Mouse (Mus musculus): ENCODE results near the gene Elp5.
A peak's percentile ranks its signal among the peaks of the same experiment; 100 is the strongest.
"Not testable (repeated sequence)": the region's sequence is repeated elsewhere in the genome, so short reads cannot be mapped to it uniquely, and the experiment has no call there.

Elp5 gene

DNA sequence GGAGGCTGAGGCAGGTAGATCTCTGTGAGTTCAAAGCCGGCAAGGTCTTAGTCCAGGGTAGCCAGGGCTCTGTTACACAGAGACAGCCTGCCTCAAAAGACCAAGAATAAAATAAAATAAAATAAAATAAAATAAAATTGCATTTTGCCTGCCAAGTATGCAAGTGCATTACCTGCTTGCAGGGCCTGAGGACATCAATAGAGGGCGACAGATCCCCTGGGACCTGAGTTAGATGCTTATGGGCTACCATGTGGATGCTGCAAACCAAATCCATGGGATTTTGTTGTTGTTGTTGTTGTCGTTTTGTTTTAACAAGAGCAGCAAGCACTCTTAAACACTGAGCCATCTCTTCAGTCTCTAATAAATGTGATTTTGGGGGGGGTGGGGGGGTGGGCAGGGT lies 50.1 kb downstream of the Elp5 start:
- peak; percentile 33 to 35 for DNase-seq

DNA sequence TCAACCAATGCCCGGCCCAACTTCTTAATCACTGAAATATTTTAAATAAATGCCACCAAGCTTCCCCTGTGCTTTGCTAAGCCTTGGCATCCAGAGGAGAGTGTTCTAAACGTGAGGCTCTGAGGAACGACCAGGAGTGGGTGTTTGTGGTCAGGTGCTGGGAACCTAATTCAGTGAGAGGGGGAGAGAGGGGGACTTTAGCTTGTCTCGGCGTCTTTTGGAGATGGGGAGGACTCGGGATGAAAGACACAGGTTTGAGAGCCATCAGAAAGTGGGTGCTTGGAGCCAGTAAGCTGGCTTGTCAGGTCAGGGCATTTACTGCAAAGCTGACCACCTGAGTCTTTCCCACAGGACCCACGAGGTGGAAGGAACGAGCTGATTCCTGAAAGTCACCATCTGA lies 50.5 kb downstream of the Elp5 start:
- DNase-seq, result no peak

DNA sequence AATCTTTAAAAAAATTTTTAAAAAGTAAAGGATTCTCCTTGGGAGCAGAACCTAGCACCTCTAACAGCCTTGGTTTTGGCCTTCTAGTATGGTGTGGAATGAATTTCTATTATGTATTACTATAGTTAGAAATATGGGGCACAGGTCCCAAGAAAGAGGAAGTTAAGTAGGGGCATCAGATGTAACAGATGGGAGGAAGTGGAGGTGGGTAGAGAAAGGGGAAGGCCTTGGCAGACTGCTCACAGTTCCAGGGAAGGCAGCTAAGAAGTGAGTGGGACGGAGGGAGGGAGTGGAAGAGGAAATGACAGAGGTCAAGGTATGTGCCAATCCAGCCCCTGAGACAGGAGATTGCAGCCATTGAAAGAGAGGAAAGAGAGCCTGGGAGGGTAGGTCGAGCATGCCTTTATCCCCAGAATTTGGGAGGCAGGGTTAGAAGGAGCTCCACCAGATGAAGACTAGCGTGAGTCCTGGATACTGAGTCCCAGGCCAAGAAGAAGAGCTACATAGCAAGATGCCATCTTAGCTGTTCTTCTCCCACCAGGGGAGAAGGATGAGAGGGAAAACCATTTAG lies 51.3 kb downstream of the Elp5 start:
- peak; percentile 45 to 58 for DNase-seq

DNA sequence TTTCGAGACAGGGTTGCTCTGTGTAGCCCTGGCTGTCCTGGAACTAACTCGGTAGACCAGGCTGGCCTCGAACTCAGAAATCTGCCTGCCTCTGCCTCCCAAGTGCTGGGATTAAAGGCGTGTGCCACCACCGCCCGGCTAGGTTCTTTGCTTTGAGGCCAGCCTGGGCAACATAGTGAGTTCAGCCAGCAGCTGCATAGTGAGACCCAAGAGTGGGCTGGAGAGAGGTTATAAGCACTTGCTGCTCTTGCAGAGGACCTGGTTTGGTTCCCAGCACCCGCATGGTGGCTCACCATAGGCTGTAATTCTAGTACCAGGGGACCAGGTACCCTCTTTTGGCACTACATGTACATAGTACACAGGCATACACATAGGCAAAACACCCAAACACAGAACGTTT lies 52.1 kb downstream of the Elp5 start:
- DNase-seq, result not testable (repeated sequence)

DNA sequence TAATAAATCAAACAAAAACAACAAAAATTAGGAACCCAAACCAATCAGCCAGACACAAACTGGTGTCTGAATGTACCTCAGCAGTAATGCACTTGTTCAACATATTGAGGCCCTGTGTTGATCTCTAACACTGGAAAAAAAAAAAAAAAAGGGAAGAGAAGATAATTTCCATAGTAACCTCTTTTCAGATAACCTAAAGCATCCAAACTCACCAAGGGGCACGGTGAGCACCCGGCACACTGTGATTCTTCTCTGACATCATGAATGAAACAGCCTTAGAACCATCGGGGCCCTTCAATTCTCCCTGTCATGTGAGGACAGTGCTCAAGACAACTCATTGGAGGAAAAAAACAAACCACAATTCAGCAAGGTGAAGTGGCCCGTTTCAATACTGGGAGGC lies 52.6 kb downstream of the Elp5 start:
- DNase-seq, result no peak

DNA sequence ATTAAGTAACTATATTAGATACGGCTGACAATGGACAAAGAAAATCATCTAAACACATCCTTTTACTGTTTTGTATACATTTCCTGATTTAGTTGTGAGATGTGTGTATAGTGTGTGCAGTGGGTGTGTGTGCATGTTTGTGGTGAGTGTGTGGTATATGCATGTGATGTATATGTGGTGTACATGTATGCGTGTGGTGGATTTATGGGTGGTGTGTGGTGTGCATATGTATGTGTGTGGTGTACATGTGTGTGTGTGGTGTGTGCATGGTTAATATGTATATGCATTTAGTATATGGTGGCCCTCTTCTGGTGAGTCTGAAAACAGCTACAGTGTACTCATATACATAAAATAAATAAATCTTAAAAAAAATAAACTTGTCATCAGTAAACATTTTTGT lies 54.8 kb downstream of the Elp5 start:
- no peak for DNase-seq

DNA sequence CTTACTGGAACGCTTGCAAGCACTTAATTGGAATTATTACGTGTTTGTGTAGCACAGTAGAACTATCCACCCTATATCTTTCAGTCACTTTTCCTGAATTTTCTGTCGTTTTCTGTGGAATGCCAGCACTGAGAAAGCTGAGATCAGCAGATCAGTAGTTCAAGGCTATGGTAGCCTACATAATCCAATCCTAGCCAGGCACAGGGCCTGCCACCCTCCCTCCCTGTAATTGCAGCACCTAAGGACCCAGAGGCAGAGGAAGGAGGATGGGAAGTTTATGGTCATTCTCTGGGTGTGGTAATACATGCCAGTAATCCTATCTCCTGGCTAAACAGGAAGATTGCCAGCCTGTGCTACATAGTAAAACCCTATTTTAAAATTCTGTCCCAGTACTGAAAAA lies 59.5 kb downstream of the Elp5 start:
- no peak for DNase-seq

DNA sequence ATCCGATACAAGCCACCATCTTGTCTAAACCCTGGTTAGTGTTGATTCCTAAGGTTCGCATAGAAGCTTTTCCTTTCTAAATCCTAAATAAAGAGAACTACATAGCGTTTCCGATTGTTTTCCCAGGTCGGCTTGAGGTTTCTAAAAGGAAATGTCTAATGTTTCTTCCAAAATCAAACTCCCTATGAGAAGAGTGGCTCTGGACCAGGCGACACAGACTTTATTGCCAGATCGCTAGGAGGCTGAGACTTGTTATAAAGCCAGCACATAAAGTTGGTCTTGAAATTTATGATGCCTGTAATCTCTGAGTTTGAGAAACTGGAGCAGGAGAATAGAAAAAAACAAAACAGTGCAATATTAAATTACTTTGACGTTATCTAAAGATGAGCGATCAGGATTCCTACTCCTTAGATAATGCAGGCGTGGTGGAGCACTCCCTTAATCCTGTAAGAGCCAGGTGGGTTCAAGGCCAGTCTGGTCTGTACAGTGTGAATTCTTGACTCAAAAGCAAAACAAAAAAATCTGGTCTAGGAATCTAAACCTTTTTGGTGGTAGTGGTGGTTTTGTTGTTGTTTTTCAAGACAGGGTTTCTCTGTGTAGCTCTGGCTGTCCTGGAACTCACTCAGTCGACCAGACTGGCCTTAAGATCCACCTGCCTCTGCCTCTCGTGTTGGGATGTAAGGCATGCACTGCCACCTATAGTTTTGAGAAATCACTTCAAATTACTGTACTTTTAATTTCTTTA lies 60.1 kb downstream of the Elp5 start:
- DNase-seq, result no peak

DNA sequence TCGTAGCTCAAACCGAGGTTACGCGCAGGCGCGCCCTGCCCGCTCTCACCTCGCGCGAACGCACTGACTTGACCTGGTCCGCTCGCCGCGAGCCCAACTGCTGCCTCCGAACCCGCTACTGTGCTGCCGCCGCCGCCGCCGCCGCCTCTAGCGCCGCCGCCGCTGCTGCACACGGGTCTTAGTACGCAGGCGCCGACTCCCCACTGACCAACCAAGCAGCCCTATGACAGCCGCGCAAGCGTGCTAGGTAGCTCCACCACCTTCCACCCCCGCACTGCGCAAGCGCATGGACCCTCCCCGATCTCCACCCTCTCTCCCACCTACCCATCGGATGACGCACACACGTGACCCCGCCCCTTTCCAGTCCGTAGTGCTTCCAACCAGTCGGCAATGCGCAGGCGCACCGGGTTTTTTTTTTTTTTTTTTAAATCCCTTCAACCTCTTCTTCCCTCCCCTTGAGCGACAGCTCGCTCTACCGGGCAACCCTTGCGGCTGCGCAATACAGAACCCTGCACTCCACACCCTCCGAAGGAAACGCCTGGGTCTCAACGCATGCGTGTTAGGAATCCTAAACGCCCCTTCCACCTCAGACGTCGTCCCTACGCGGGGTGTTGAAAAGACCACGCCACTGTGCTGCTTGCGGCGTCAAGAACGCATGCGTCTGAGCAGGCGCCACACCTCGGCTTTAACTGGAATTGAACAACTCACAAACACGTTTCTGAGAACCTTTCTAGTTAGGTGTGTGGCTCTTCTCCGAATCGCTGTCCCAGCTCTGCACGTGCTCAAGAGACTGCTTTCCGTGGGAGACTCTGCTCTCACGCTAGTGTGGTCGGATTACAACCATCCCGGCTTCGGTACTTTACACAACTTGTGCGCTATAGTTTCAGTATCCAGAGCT lies 61.0 kb downstream of the Elp5 start, which contains the start of gene Eif5a:
Eif5a (minus strand) TSS at position 845 of the 898 bp plus-strand sequence.
- DNase-seq, result peak; percentile 100

DNA sequence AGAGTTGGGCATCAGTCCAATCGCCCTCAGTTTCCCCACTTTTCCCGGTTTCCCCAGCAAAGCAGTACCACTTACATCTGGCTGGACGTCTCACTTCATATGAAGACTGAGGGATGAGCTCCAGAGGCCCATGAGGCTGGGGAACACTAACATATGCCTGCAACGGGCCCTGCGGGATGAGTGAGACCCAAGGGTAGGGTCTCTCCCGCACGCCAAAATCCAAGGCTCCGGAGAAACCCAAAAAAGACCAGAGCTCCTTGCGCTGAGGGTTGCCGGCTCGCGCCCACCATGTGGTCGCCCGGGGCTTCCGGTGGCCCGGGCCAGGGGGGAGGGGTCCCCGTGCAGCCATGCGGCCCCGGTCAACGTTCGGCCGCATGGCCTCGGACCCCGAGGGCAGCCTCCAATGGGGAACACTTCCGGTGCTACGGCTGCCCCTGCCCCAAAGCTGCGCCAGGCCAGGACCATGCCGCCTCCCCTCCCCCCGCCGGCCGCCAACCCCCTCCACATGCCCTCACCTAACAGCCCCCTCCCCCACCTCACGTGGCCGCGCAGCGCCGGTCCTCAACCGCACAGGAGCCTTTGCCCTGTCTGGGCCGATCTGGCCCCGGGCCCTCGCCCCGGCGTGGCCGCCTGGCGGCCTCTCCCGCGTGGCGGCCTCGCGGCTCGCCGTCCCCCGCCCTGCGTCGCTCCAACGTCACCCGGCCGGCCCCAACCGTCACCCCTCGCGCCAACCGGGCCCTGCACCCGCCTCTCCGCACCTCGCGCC lies 61.9 kb downstream of the Elp5 start:
- peak in 1 of 2 experiments; percentile 50 for DNase-seq

DNA sequence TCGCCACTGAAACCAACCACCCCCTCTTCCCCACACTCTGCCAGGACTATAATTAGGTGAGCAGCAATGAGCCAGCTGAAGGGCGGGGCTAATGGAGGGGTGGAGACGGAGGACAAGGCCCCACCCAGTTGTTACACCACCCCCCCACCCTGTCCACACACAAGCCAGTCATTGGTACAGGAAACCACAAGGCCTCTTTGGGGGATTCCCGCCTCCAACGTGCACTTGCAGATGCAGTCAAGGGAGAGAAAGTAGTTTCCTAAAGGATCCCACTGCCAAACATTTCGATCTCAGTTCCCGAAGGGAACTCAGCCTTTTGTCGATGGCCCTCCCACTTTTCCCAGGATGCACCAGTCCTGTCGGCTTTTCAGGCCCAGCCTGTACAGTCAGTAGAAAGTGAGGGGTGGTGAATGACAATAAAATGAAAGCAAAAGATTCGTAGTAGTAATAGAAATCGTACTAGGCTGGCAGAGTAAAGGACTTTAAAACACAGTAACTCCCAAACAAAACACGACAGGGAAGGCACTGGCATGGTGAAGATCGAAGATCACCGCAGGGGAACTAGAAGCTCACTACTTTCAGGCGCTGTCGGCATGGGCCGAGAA lies 62.6 kb downstream of the Elp5 start:
- DNase-seq, result peak; percentile 92 to 94

DNA sequence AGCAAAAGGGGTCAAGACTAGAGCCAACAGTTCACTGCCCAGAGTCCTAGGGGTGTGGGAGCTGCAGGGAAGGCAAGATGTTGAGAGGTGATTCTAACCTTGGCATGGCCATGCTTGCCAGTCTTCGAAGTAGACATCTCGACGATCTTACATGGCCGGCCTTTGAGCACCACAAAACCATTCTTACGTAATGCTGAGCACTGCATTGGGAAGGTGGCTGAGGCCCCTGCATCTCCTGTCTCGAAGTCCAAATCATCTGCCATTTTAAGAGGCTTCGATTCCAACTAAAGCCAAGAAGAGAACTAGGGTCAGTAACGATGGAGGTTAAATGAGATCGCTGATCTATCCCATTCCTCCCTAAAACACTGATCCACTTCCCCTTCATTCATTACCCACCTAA lies 63.3 kb downstream of the Elp5 start:
- DNase-seq, result no peak
